Mouse (Mus musculus) forebrain, embryonic 15.5 days (tissue): Measurements from ENCODE around the gene Epn1. TPM values are rescaled to one million over a fixed set of nuclear protein-coding genes. Genes with fewer than 3 reads are reported as not detected.

Experiments used
- ATAC-seq: fragments of 200-750 bp; cut with Nextera tagmentation; replicated peaks from 2 replicates; pipeline ENCODE4 v1.8.0; 2017; ENCODE audit warnings: mild to moderate bottlenecking, moderate TSS enrichment, moderate library complexity
- H3K27ac ChIP-seq: fragments of 300-500 bp; sonication (generic); replicated peaks from 2 replicates; pipeline ENCODE4 v1.5.1; 2015; ENCODE audit warnings: mild to moderate bottlenecking, inconsistent platforms
- H3K27me3 ChIP-seq: fragments of 300-500 bp; sonication (generic); 2 replicates; pipeline ENCODE4 v1.6.1; 2015; ENCODE audit warnings: inconsistent platforms
- H3K36me3 ChIP-seq: fragments of 300-500 bp; sonication (generic); 2 replicates; pipeline ENCODE4 v1.6.1; 2015; ENCODE audit warnings: mild to moderate bottlenecking, inconsistent platforms
- H3K4me1 ChIP-seq: fragments of 300-500 bp; sonication (generic); 2 replicates; pipeline ENCODE4 v1.6.1; 2015; ENCODE audit warnings: inconsistent platforms
- H3K4me2 ChIP-seq: fragments of 300-500 bp; sonication (generic); replicated peaks from 2 replicates; pipeline ENCODE4 v1.6.1; 2015; ENCODE audit warnings: mild to moderate bottlenecking, inconsistent platforms
- H3K4me3 ChIP-seq: fragments of 300-500 bp; sonication (generic); 2 replicates; pipeline ENCODE4 v1.5.1; 2015; ENCODE audit warnings: mild to moderate bottlenecking, inconsistent platforms
- H3K9ac ChIP-seq: fragments of 300-500 bp; sonication (generic); replicated peaks from 2 replicates; pipeline ENCODE4 v1.6.1; 2015; ENCODE audit warnings: mild to moderate bottlenecking, inconsistent platforms
- H3K9me3 ChIP-seq: fragments of 300-500 bp; sonication (generic); 2 replicates; pipeline ENCODE4 v1.6.1; 2016; ENCODE audit warnings: inconsistent platforms
- WGBS: fragments of 180-500 bp; shearing (Covaris S2); methylation state at CpG from one replicate; pipeline ENCODE4 v1.1.7; 2015; ENCODE audit warnings: mixed read lengths; 5-methylcytosine and 5-hydroxymethylcytosine counted together
- polyA plus RNA-seq: library from polyadenylated mRNA; unstranded; fragments of >200 nt; fragmentation: Nextera tagmentation; extraction: Ambion mirVana; gene quantifications from 2 replicates; pipeline ENCODE4 v1.2.1, GENCODE M21; 2015

Gene Epn1
- 94.5 and 96.9 TPM in 2 replicates for polyA plus RNA-seq

GRCm38 (mm10) chr7:5080010-5080751, at the start of gene Epn1:
Gene Epn1 (plus strand): TSS chr7:5080235.
- Histone ChIP-seq H3K4me1 (peaks cover 31% of the 10 kb centered on the region), H3K27me3 (no peaks in the 10 kb centered on the region), H3K36me3 (peaks cover 50% of the 10 kb centered on the region), H3K4me3 (peak within 1 kb of the TSS; percentile 98), H3K27ac (peak within 1 kb of the TSS; percentile 87), H3K9ac (peak within 1 kb of the TSS; percentile 96), H3K9me3 (no peaks in the 10 kb centered on the region), H3K4me2 (peak within 1 kb of the TSS; percentile 64)
- peak; percentile 98 for ATAC-seq
- under 1% methylated on average over 81 of the region's 81 CpGs for WGBS

- Histone ChIP-seq H3K4me3 (no peak overlapping the region), H3K36me3 (peaks cover 71% of the 10 kb centered on the region), H3K27ac (no peak overlapping the region), H3K27me3 (no peaks in the 10 kb centered on the region), H3K9me3 (no peaks in the 10 kb centered on the region), H3K4me1 (no peaks in the 10 kb centered on the region), H3K9ac (no peak overlapping the region), H3K4me2 (no peak overlapping the region)
- ATAC-seq = no peak
- WGBS = 88% methylated on average over 63 of the region's 63 CpGs
Measured at GRCm38 (mm10) chr7:5030554-5031275, 49.3 kb upstream of the Epn1 start.

- H3K36me3 ChIP-seq = peaks cover 79% of the 10 kb centered on the region
- no peaks in the 10 kb centered on the region for H3K9me3 ChIP-seq
- H3K27me3 ChIP-seq = no peaks in the 10 kb centered on the region
- H3K27ac ChIP-seq = no peak overlapping the region
- H3K4me3 ChIP-seq = no peak overlapping the region
- H3K9ac ChIP-seq = no peak overlapping the region
- H3K4me2 ChIP-seq = no peak overlapping the region
- no peaks in the 10 kb centered on the region for H3K4me1 ChIP-seq
- 83% methylated on average over 46 of the region's 46 CpGs for WGBS
- ATAC-seq = no peak
Measured at GRCm38 (mm10) chr7:5031496-5031895, 48.5 kb upstream of the Epn1 start.

GRCm38 (mm10) chr7:5033818-5034217, 46.2 kb upstream of the Epn1 start, which contains the start of gene 4632433K11Rik:
Gene 4632433K11Rik (plus strand): TSS chr7:5034118.
- H3K4me3 ChIP-seq = no peak within 1 kb of the TSS
- 92% methylated on average over 3 of the region's 3 CpGs for WGBS

GRCm38 (mm10) chr7:5035628-5036027, 44.4 kb upstream of the Epn1 start:
- WGBS = 98% methylated on average over 17 of the region's 17 CpGs
- Histone ChIP-seq H3K27me3 (no peaks in the 10 kb centered on the region), H3K4me1 (peaks cover 22% of the 10 kb centered on the region), H3K9ac (no peak overlapping the region), H3K9me3 (no peaks in the 10 kb centered on the region), H3K27ac (no peak overlapping the region), H3K4me3 (no peak overlapping the region), H3K36me3 (peaks cover 57% of the 10 kb centered on the region), H3K4me2 (no peak overlapping the region)
- ATAC-seq = no peak

More at GRCm38 (mm10) chr7:5033818-5034217, 46.2 kb upstream of the Epn1 start, which contains the start of gene 4632433K11Rik:
- no peaks in the 10 kb centered on the region for H3K27me3 ChIP-seq
- no peak within 1 kb of the TSS for H3K9ac ChIP-seq
- peaks cover 11% of the 10 kb centered on the region for H3K4me1 ChIP-seq
- H3K9me3 ChIP-seq = no peaks in the 10 kb centered on the region
- H3K4me2 ChIP-seq = no peak within 1 kb of the TSS
- H3K36me3 ChIP-seq = peaks cover 75% of the 10 kb centered on the region
- no peak within 1 kb of the TSS for H3K27ac ChIP-seq
- no peak for ATAC-seq

GRCm38 (mm10) chr7:5036136-5036535, 43.9 kb upstream of the Epn1 start:
- Histone ChIP-seq H3K27me3 (no peaks in the 10 kb centered on the region), H3K9me3 (no peaks in the 10 kb centered on the region), H3K4me1 (peaks cover 22% of the 10 kb centered on the region), H3K27ac (no peak overlapping the region), H3K4me2 (no peak overlapping the region), H3K36me3 (peaks cover 51% of the 10 kb centered on the region), H3K4me3 (no peak overlapping the region), H3K9ac (no peak overlapping the region)
- ATAC-seq = no peak
- 95% methylated on average over 9 of the region's 9 CpGs for WGBS

- 93% methylated on average over 7 of the region's 7 CpGs for WGBS
- no peak overlapping the region for H3K4me2 ChIP-seq
- H3K4me1 ChIP-seq = peaks cover 22% of the 10 kb centered on the region
- H3K27ac ChIP-seq = no peak overlapping the region
- H3K9ac ChIP-seq = no peak overlapping the region
- ATAC-seq = no peak
- H3K27me3 ChIP-seq = no peaks in the 10 kb centered on the region
- H3K9me3 ChIP-seq = no peaks in the 10 kb centered on the region
- H3K4me3 ChIP-seq = no peak overlapping the region
- H3K36me3 ChIP-seq = peaks cover 43% of the 10 kb centered on the region
Measured at GRCm38 (mm10) chr7:5037026-5037425, 43.0 kb upstream of the Epn1 start.

GRCm38 (mm10) chr7:5037467-5037866, 42.6 kb upstream of the Epn1 start:
- Histone ChIP-seq H3K36me3 (peaks cover 38% of the 10 kb centered on the region), H3K27ac (peak overlapping the region; percentile 98), H3K9ac (peak overlapping the region; percentile 87; the same call in 1 of the 2 replicates), H3K4me3 (peak overlapping the region; percentile 96), H3K4me2 (peak overlapping the region; percentile 58), H3K27me3 (no peaks in the 10 kb centered on the region), H3K4me1 (peaks cover 22% of the 10 kb centered on the region), H3K9me3 (no peaks in the 10 kb centered on the region)
- 88% methylated on average over 8 of the region's 8 CpGs for WGBS
- no peak for ATAC-seq

- peak within 1 kb of the TSS; percentile 58 for H3K4me2 ChIP-seq
- H3K9me3 ChIP-seq = no peaks in the 10 kb centered on the region
- ATAC-seq = peak; percentile 97
- WGBS = under 1% methylated on average over 48 of the region's 48 CpGs
- peak within 1 kb of the TSS; percentile 98 for H3K27ac ChIP-seq
- H3K4me1 ChIP-seq = peaks cover 22% of the 10 kb centered on the region
- no peaks in the 10 kb centered on the region for H3K27me3 ChIP-seq
- H3K9ac ChIP-seq = peak within 1 kb of the TSS; percentile 87
- peaks cover 31% of the 10 kb centered on the region for H3K36me3 ChIP-seq
- H3K4me3 ChIP-seq = peak within 1 kb of the TSS; percentile 96
Measured at GRCm38 (mm10) chr7:5038109-5038732, 41.8 kb upstream of the Epn1 start, which contains the start of gene Zfp784. Gene Zfp784 (minus strand): TSS chr7:5038446.

- no peaks in the 10 kb centered on the region for H3K27me3 ChIP-seq
- H3K4me2 ChIP-seq = peak overlapping the region; percentile 58
- peak overlapping the region; percentile 87 for H3K9ac ChIP-seq
- WGBS = 32% methylated on average over 5 of the region's 5 CpGs
- peaks cover 24% of the 10 kb centered on the region for H3K36me3 ChIP-seq
- H3K4me1 ChIP-seq = peaks cover 22% of the 10 kb centered on the region
- ATAC-seq = no peak
- 0 out of 2 replicates have a peak overlapping the region, but pooled peaks have one; percentile 98 for H3K27ac ChIP-seq
- H3K9me3 ChIP-seq = no peaks in the 10 kb centered on the region
- peak overlapping the region; percentile 96 for H3K4me3 ChIP-seq
Measured at GRCm38 (mm10) chr7:5038940-5039339, 41.1 kb upstream of the Epn1 start.

- Histone ChIP-seq H3K4me2 (no peak overlapping the region), H3K36me3 (no peaks in the 10 kb centered on the region), H3K27ac (no peak overlapping the region), H3K4me1 (no peaks in the 10 kb centered on the region), H3K27me3 (no peaks in the 10 kb centered on the region), H3K4me3 (no peak overlapping the region), H3K9ac (no peak overlapping the region), H3K9me3 (no peaks in the 10 kb centered on the region)
- 83% methylated on average over 2 of the region's 2 CpGs for WGBS
- no peak for ATAC-seq
Measured at GRCm38 (mm10) chr7:5044981-5045380, 35.1 kb upstream of the Epn1 start.

- peaks cover 8% of the 10 kb centered on the region for H3K4me1 ChIP-seq
- no peak overlapping the region for H3K4me3 ChIP-seq
- WGBS = 77% methylated on average over 2 of the region's 2 CpGs
- H3K9ac ChIP-seq = no peak overlapping the region
- no peak overlapping the region for H3K27ac ChIP-seq
- ATAC-seq = no peak
- H3K36me3 ChIP-seq = no peaks in the 10 kb centered on the region
- no peaks in the 10 kb centered on the region for H3K9me3 ChIP-seq
- H3K27me3 ChIP-seq = no peaks in the 10 kb centered on the region
- no peak overlapping the region for H3K4me2 ChIP-seq
Measured at GRCm38 (mm10) chr7:5046112-5046511, 33.9 kb upstream of the Epn1 start.
